Mouse (Mus musculus) thymus, postnatal 0 days (tissue): ENCODE measurements around the gene Fam81a. TPM values are rescaled to one million over a fixed set of nuclear protein-coding genes. Genes with fewer than 3 reads are reported as not detected.

Experiments
- DNase-seq: peaks from one replicate; pipeline ENCODE4 v3.0.0-alpha.2; 2015; ENCODE audit warnings: low spot score
- polyA plus RNA-seq: library from polyadenylated mRNA; unstranded; fragments of >200 nt; fragmentation: Nextera tagmentation; extraction: Ambion mirVana; gene quantifications from 2 replicates; pipeline ENCODE4 v1.2.1, GENCODE M21; 2015

Fam81a gene
- 0.32 and 0.33 TPM in 2 replicates for polyA plus RNA-seq

- no peak for DNase-seq
Observed at GRCm38 (mm10) chr9:70142460-70142859, at the start of gene Fam81a. TSS of gene Fam81a (minus strand) at chr9:70142560.

- no peak for DNase-seq
Observed at GRCm38 (mm10) chr9:70182639-70183038, 40.3 kb upstream of the Fam81a start.

- no peak for DNase-seq
Observed at GRCm38 (mm10) chr9:70181719-70182118, 39.4 kb upstream of the Fam81a start.

GRCm38 (mm10) chr9:70176291-70176690 is 33.9 kb upstream of the Fam81a start:
- no peak for DNase-seq

GRCm38 (mm10) chr9:70174896-70175295 is 32.5 kb upstream of the Fam81a start:
- no peak for DNase-seq

GRCm38 (mm10) chr9:70174291-70174848 is 32.0 kb upstream of the Fam81a start:
- DNase-seq, result peak; percentile 29

GRCm38 (mm10) chr9:70168973-70169372 is 26.6 kb upstream of the Fam81a start:
- peak; percentile 21 for DNase-seq

- DNase-seq, result no peak
Observed at GRCm38 (mm10) chr9:70160071-70160470, 17.7 kb upstream of the Fam81a start.

- DNase-seq, result no peak
Observed at GRCm38 (mm10) chr9:70147618-70148017, 5.3 kb upstream of the Fam81a start.

GRCm38 (mm10) chr9:70145426-70145825 is 3.1 kb upstream of the Fam81a start:
- no peak for DNase-seq

- DNase-seq, result no peak
Observed at GRCm38 (mm10) chr9:70143326-70143725, 966 bp upstream of the Fam81a start.

GRCm38 (mm10) chr9:70141885-70142326 is 454 bp downstream of the Fam81a start:
- DNase-seq, result no peak

GRCm38 (mm10) chr9:70140871-70141796 is 1.2 kb downstream of the Fam81a start:
- peak; percentile 27 for DNase-seq

- DNase-seq, result no peak
Observed at GRCm38 (mm10) chr9:70140340-70140739, 2.0 kb downstream of the Fam81a start.

GRCm38 (mm10) chr9:70139331-70139885 is 3.0 kb downstream of the Fam81a start:
- no peak for DNase-seq

GRCm38 (mm10) chr9:70138511-70138910 is 3.8 kb downstream of the Fam81a start:
- DNase-seq, result no peak

- no peak for DNase-seq
Observed at GRCm38 (mm10) chr9:70137991-70138390, 4.4 kb downstream of the Fam81a start.

GRCm38 (mm10) chr9:70135186-70135585 is 7.2 kb downstream of the Fam81a start:
- no peak for DNase-seq

GRCm38 (mm10) chr9:70134716-70135115 is 7.6 kb downstream of the Fam81a start:
- DNase-seq, result no peak

GRCm38 (mm10) chr9:70134215-70134614 is 8.1 kb downstream of the Fam81a start:
- no peak for DNase-seq

- no peak for DNase-seq
Observed at GRCm38 (mm10) chr9:70130786-70131185, 11.6 kb downstream of the Fam81a start.

GRCm38 (mm10) chr9:70111869-70112286 is 30.5 kb downstream of the Fam81a start:
- DNase-seq, result no peak
